Mouse (Mus musculus) brain, embryonic 18.5 days (tissue): ENCODE data around the gene Sh3rf3.
A peak's percentile ranks its signal among the peaks of the same experiment; 100 is the strongest.

Experiments used
- DNase-seq: peaks from one replicate; pipeline ENCODE4 v3.0.0-alpha.2; 2012; ENCODE audit warnings: low read depth, low spot score

Gene Sh3rf3

GRCm38 (mm10) chr10:59104683-59105082, 291.5 kb downstream of the Sh3rf3 start:
- peak; percentile 70 for DNase-seq

- DNase-seq, result no peak
Measured at GRCm38 (mm10) chr10:59105885-59106284, 292.7 kb downstream of the Sh3rf3 start.

- DNase-seq, result no peak
Measured at GRCm38 (mm10) chr10:59106644-59107043, 293.5 kb downstream of the Sh3rf3 start.

GRCm38 (mm10) chr10:59109015-59109414, 295.9 kb downstream of the Sh3rf3 start:
- DNase-seq, result no peak

- no peak for DNase-seq
Measured at GRCm38 (mm10) chr10:59110386-59110785, 297.2 kb downstream of the Sh3rf3 start.

- no peak for DNase-seq
Measured at GRCm38 (mm10) chr10:59112755-59113154, 299.6 kb downstream of the Sh3rf3 start.

- DNase-seq, result no peak
Measured at GRCm38 (mm10) chr10:59113386-59113785, 300.2 kb downstream of the Sh3rf3 start.

- DNase-seq, result no peak
Measured at GRCm38 (mm10) chr10:59114535-59115291, 301.6 kb downstream of the Sh3rf3 start.

GRCm38 (mm10) chr10:59115691-59116090, 302.5 kb downstream of the Sh3rf3 start:
- no peak for DNase-seq

- DNase-seq, result no peak
Measured at GRCm38 (mm10) chr10:59116331-59116730, 303.2 kb downstream of the Sh3rf3 start.

GRCm38 (mm10) chr10:59117555-59117954, 304.4 kb downstream of the Sh3rf3 start:
- DNase-seq, result no peak

GRCm38 (mm10) chr10:59119001-59119400, 305.8 kb downstream of the Sh3rf3 start:
- DNase-seq, result no peak

GRCm38 (mm10) chr10:59119811-59120210, 306.7 kb downstream of the Sh3rf3 start:
- DNase-seq, result no peak

- no peak for DNase-seq
Measured at GRCm38 (mm10) chr10:59125497-59125896, 312.3 kb downstream of the Sh3rf3 start.

- no peak for DNase-seq
Measured at GRCm38 (mm10) chr10:59127637-59128036, 314.5 kb downstream of the Sh3rf3 start.

- DNase-seq, result no peak
Measured at GRCm38 (mm10) chr10:59131926-59132628, 318.9 kb downstream of the Sh3rf3 start.

- no peak for DNase-seq
Measured at GRCm38 (mm10) chr10:59133478-59134009, 320.4 kb downstream of the Sh3rf3 start.

GRCm38 (mm10) chr10:59149956-59150383, 336.8 kb downstream of the Sh3rf3 start:
- peak; percentile 52 for DNase-seq

- no peak for DNase-seq
Measured at GRCm38 (mm10) chr10:59150938-59151657, 337.9 kb downstream of the Sh3rf3 start.

- DNase-seq, result no peak
Measured at GRCm38 (mm10) chr10:59152544-59153081, 339.5 kb downstream of the Sh3rf3 start.

- no peak for DNase-seq
Measured at GRCm38 (mm10) chr10:59158627-59159026, 345.5 kb downstream of the Sh3rf3 start.
